Mouse (Mus musculus): ENCODE data around the gene Acbd4. TPM values are rescaled to one million over a fixed set of nuclear protein-coding genes. Genes with fewer than 3 reads are reported as not detected.

The Acbd4 gene
- polyA plus RNA-seq, 1 experiment from 2014 or later: 14.4 TPM

- Histone ChIP-seq H3K27me3 (no peaks in the 10 kb centered on the region), H3K4me2 (replicated peaks) (no peak overlapping the region), H3K4me1 (peaks cover 31% of the 10 kb centered on the region), H3K9me3 (no peaks in the 10 kb centered on the region), H3K4me3 (no peak overlapping the region), H3K9ac (no peak overlapping the region), H3K27ac (no peak overlapping the region), H3K36me3 (peaks cover 21% of the 10 kb centered on the region)
- 90% methylated on average over 8 of the region's 8 CpGs for WGBS
- no peak for ATAC-seq (ENCODE audit: low FRiP score, low read depth)
Observed at GRCm38 (mm10) chr11:103136039-103136577, 34.6 kb downstream of the Acbd4 start.

- Histone ChIP-seq H3K4me3 (no peak overlapping the region), H3K4me1 (peaks cover 35% of the 10 kb centered on the region), H3K9ac (peak overlapping the region; percentile 39; the same call in 1 of the 2 replicates), H3K36me3 (peaks cover 21% of the 10 kb centered on the region), H3K27me3 (no peaks in the 10 kb centered on the region), H3K4me2 (replicated peaks) (no peak overlapping the region), H3K27ac (peak overlapping the region; percentile 67), H3K9me3 (no peaks in the 10 kb centered on the region)
- 83% methylated on average over 14 of the region's 14 CpGs for WGBS
- ATAC-seq (ENCODE audit: low FRiP score, low read depth): no peak
Observed at GRCm38 (mm10) chr11:103139951-103140762, 38.7 kb downstream of the Acbd4 start.

GRCm38 (mm10) chr11:103140763-103141100 lies 39.2 kb downstream of the Acbd4 start:
- peaks cover 21% of the 10 kb centered on the region for H3K36me3 ChIP-seq
- WGBS: 57% methylated on average over 6 of the region's 6 CpGs
- peaks cover 34% of the 10 kb centered on the region for H3K4me1 ChIP-seq
- no peak overlapping the region for H3K4me3 ChIP-seq
- peak overlapping the region; percentile 39 for H3K9ac ChIP-seq
- H3K27ac ChIP-seq: peak overlapping the region; percentile 67
- H3K9me3 ChIP-seq: no peaks in the 10 kb centered on the region
- H3K27me3 ChIP-seq: no peaks in the 10 kb centered on the region
- H3K4me2 ChIP-seq (replicated peaks): no peak overlapping the region
- ATAC-seq (ENCODE audit: low FRiP score, low read depth): no peak

- peak overlapping the region; percentile 83 for H3K27ac ChIP-seq
- H3K9me3 ChIP-seq: no peaks in the 10 kb centered on the region
- no peak overlapping the region for H3K4me3 ChIP-seq
- no peaks in the 10 kb centered on the region for H3K27me3 ChIP-seq
- H3K36me3 ChIP-seq: peaks cover 21% of the 10 kb centered on the region
- peak overlapping the region; percentile 39 for H3K9ac ChIP-seq
- H3K4me2 ChIP-seq (replicated peaks): peak overlapping the region; percentile 56; the same call in 1 of the 2 replicates
- peaks cover 34% of the 10 kb centered on the region for H3K4me1 ChIP-seq
- no peak for ATAC-seq (ENCODE audit: low FRiP score, low read depth)
- WGBS: 27% methylated on average over 9 of the region's 11 CpGs
Observed at GRCm38 (mm10) chr11:103141101-103141943, 39.8 kb downstream of the Acbd4 start.

- ATAC-seq (ENCODE audit: low FRiP score, low read depth): no peak
- Histone ChIP-seq H3K9me3 (no peaks in the 10 kb centered on the region), H3K27me3 (no peaks in the 10 kb centered on the region), H3K4me2 (replicated peaks) (peak overlapping the region; percentile 56), H3K4me3 (no peak overlapping the region), H3K9ac (peak overlapping the region; percentile 39; the same call in 1 of the 2 replicates), H3K4me1 (peaks cover 34% of the 10 kb centered on the region), H3K36me3 (peaks cover 21% of the 10 kb centered on the region), H3K27ac (peak overlapping the region; percentile 83; the same call in 1 of the 2 replicates)
- WGBS: 37% methylated on average over 1 of the region's 1 CpGs
Observed at GRCm38 (mm10) chr11:103141944-103142255, 40.4 kb downstream of the Acbd4 start.

- WGBS: 38% methylated on average over 7 of the region's 8 CpGs
- Histone ChIP-seq H3K4me2 (replicated peaks) (peak overlapping the region; percentile 56), H3K9me3 (no peaks in the 10 kb centered on the region), H3K36me3 (peaks cover 21% of the 10 kb centered on the region), H3K4me1 (peaks cover 34% of the 10 kb centered on the region), H3K9ac (peak overlapping the region; percentile 50), H3K4me3 (peak overlapping the region; percentile 29), H3K27ac (peak overlapping the region; percentile 83), H3K27me3 (no peaks in the 10 kb centered on the region)
- peak; percentile 76 for ATAC-seq (ENCODE audit: low FRiP score, low read depth)
Observed at GRCm38 (mm10) chr11:103142441-103143182, 41.1 kb downstream of the Acbd4 start.

- H3K27ac ChIP-seq: no peak overlapping the region; the same call in 1 of the 2 replicates
- H3K9ac ChIP-seq: no peak overlapping the region
- peak; percentile 20; the same call in 1 of the 2 replicates for ATAC-seq (ENCODE audit: low FRiP score, low read depth)
- H3K27me3 ChIP-seq: no peaks in the 10 kb centered on the region
- no peaks in the 10 kb centered on the region for H3K9me3 ChIP-seq
- H3K4me2 ChIP-seq (replicated peaks): no peak overlapping the region
- 44% methylated on average over 12 of the region's 12 CpGs for WGBS
- peaks cover 6% of the 10 kb centered on the region; the same call in 1 of the 2 replicates for H3K36me3 ChIP-seq
- peaks cover 34% of the 10 kb centered on the region for H3K4me1 ChIP-seq
- H3K4me3 ChIP-seq: no peak overlapping the region
Observed at GRCm38 (mm10) chr11:103144309-103145285, 43.1 kb downstream of the Acbd4 start.

- Histone ChIP-seq H3K4me3 (no peak overlapping the region), H3K9ac (no peak overlapping the region), H3K27ac (no peak overlapping the region), H3K9me3 (no peaks in the 10 kb centered on the region), H3K4me2 (replicated peaks) (no peak overlapping the region), H3K36me3 (no peaks in the 10 kb centered on the region), H3K27me3 (no peaks in the 10 kb centered on the region), H3K4me1 (peaks cover 23% of the 10 kb centered on the region)
- 94% methylated on average over 4 of the region's 4 CpGs for WGBS
- ATAC-seq (ENCODE audit: low FRiP score, low read depth): no peak
Observed at GRCm38 (mm10) chr11:103146386-103146785, 44.9 kb downstream of the Acbd4 start.

GRCm38 (mm10) chr11:103147766-103148165 lies 46.3 kb downstream of the Acbd4 start:
- WGBS: 66% methylated on average over 4 of the region's 4 CpGs
- Histone ChIP-seq H3K27ac (no peak overlapping the region), H3K4me3 (no peak overlapping the region), H3K36me3 (no peaks in the 10 kb centered on the region), H3K9me3 (no peaks in the 10 kb centered on the region), H3K4me1 (peaks cover 10% of the 10 kb centered on the region), H3K9ac (no peak overlapping the region), H3K4me2 (replicated peaks) (no peak overlapping the region), H3K27me3 (no peaks in the 10 kb centered on the region)
- ATAC-seq (ENCODE audit: low FRiP score, low read depth): no peak

- Histone ChIP-seq H3K4me1 (peaks cover 2% of the 10 kb centered on the region), H3K9me3 (no peaks in the 10 kb centered on the region), H3K9ac (no peak overlapping the region), H3K27ac (no peak overlapping the region), H3K27me3 (no peaks in the 10 kb centered on the region), H3K4me3 (no peak overlapping the region), H3K4me2 (replicated peaks) (no peak overlapping the region), H3K36me3 (no peaks in the 10 kb centered on the region)
- 95% methylated on average over 4 of the region's 4 CpGs for WGBS
- ATAC-seq (ENCODE audit: low FRiP score, low read depth): no peak
Observed at GRCm38 (mm10) chr11:103149771-103150170, 48.3 kb downstream of the Acbd4 start.

Data from limb, embryonic 13.5 days (tissue).